Mouse (Mus musculus) frontal cortex, postnatal 25 days (tissue): ENCODE measurements around the gene Drd3.

ENCODE experiments used
- DNase-seq, 2 experiments: peaks; one replicate each; pipeline ENCODE4 v3.0.0; 2022; ENCODE audit warnings: low spot score in 2 of 2

Drd3 gene

DNA sequence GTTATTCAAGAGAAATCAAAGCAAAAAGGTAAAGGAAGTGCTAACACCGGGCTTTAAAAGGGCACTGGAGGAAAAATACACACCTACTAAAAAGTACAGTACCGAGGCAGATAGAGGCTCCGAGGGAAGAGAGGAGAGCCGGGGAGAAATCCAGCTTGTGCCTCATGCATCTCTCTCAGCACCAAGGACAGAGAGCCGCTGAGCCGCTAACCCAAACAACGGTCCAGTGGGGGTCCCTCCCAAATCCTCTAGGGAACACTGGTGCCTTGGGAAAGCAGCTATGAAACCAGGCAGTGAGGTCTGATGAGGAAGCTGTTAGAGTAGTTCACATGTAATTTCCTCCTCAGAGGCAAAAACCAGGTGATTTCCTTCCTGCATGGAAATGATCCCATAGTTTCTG is at the start of gene Drd3:
Drd3 (plus strand) TSS at position 276 of the 400 bp plus-strand sequence.
- no peak for DNase-seq

DNA sequence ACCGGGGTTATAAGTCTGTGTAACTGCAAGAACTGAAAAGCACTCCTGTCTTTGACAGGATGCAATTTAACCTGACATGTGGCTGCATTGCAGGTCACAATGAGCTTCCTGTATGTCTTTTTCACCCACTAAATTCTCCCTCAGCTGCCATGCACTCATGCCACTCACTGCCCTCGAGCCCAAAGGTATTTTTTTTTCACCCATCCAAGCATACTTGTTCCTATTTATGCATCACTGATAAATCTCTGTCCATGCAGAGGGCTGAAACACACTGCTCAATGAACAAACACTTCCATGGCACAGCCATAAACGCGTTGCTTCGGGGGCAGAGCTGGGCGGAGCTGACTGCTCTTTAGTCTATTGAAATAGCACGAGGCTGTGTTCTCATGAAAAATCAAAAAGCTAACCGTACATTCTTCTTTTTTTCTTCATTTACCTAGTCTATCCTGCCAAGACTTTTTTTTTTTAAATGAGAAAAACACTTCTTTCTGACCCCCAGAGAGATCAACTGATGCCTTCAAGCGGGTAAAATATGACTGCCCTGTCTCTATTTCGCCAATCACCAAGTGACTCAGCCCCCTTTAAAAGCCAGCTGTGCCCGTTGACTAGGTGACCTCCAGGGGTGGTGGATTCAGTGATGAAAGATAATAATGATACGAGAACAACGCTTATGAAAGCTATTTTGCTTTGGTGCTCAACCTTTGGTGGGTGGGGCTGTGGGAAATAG is 45.3 kb upstream of the Drd3 start:
- DNase-seq = no peak

GRCm38 (mm10) chr16:43709062-43709413 is 44.8 kb upstream of the Drd3 start:
- DNase-seq = no peak

DNA sequence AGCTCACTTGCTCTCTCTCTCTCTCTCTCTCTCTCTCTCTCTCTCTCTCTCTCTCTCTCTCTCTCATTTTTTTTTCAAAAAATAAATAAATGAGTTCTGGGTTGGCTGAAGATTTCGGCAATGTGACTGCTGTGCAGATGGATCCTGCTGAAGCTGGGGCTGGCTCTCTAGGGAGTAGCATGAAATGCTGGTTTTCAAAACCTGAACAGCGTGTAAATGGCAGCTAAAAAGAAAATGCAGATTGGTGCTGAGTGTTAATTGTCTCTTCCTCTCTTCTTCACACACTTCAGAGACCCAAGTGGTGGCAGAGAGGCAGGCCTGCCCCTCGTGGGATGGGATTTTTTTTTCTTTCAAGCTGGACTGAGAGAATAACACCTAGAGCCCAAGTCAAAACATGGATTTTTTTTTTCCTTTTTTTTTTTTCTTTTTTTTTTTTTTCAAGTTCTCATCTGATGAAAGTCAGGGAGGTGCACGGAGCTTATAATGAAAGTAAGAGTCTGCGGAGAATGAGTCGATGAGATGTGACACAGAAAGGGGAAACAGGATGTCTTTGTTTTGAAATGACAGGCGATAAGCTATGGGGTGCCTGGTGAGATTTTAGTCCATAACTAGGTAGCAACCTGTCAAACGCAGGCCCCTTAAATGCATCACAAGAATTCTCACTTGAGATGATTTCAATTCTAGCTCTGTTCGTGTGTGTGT is 44.2 kb upstream of the Drd3 start:
- no peak for DNase-seq

DNA sequence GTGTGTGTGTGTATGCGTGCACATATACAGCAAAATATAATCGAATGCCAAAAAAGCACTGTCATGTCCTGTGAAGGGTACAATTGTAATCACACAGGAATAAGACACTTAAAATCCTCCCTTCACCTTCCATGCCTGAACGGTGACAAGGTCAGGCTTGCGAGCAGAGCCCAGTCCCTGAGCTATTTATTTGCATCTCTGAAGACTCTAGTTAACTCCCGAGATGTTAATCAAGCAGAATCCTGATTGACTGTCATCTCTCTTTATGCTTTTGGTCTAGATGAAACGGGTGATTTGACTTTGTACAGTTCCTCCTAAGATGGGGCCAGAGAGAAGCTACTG is 43.7 kb upstream of the Drd3 start:
- DNase-seq = no peak

DNA sequence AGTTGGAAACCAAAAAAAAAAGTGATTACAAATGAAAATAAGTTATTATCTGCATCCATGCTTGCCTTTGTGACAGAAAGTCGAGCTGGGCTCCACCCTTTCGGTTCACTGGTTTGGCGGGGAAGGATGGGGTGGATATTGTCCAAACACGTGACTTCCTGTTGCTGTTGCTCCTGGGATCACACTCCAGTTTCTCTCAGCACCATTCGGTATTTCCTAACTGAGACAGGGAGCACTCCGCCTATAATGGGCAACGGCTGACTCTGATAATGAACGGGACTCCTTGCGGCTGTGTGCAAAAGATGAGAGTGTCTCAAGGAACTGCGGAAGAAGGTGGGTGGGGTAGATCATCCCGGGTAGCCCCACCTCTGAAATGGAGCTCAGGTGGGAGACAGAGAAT is 43.2 kb upstream of the Drd3 start:
- no peak for DNase-seq

GRCm38 (mm10) chr16:43711361-43711760 is 42.5 kb upstream of the Drd3 start:
- DNase-seq = no peak

DNA sequence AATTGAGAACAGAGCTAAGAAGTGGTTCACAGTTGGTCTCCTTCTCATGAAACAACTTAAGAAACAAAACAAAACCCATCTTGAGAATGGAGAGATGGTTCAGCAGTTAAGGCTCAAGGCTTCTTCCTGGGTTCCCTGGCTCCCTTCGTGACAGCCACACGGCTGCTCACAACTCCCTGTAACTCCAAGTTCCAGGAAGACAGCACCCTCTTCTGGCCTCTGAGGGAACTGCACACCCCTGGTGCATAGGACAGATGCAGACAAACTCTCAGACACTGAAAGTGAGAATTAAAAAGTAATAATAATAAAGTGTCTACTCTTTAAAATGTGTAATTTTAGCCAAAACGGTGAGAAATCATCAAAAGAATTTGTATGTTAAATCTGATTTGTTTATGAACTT is 29.4 kb upstream of the Drd3 start:
- DNase-seq = no peak

DNA sequence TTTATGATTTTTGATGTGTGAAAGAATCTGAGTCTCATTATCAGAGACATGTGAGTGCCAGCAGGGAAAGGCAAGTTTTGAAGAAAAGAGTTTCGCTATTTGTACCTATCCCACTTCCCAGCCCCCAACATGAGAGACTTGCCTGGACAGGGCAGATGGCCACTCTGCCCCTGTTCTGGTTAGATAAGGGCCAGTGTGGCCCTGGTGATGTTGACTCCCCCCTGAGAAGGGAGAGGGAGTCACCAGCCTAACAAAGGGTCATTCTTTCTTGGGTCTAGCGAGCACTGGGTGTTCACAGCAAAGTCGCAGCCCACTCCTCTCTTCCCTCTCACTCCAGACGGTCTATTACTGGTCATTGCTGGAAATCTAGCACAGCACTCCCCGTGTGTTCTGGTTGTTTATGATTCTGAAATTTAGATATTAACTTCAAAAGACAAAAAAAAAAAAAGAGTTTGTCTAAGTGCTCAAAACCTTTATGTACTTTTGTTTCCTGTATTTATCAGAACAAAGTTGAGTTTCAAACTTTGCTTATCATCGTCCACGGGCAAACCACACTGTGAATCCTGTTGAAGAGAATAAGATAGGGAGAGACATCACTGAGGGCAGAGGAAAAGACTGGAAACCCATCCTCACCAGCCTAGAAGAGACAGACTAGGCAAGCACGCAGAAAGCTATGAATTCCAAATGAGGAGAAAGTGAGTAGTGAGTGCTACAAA is 24.2 kb upstream of the Drd3 start:
- no peak for DNase-seq

DNA sequence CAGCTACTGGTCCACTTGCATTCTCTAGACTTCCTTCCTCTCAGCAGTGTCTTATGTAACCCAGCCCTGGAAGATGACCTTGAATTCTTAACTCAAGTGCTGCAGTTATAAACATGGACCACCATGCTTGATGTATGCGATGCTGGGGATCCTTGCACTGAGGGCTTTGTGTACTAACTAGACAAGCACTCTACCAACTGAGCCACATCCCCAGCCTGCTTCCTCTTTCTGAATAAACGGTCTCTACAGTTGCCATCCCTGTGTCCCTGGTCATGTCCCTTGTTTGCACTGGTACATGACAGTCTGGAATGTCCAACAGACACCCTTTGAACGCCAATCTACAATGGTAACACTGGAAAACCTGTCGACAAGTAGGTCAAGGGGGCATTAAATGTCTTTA is 23.5 kb upstream of the Drd3 start:
- DNase-seq = no peak

- no peak for DNase-seq
These were observed 21.3 kb upstream of the Drd3 start for GRCm38 (mm10) chr16:43732496-43732895.

DNA sequence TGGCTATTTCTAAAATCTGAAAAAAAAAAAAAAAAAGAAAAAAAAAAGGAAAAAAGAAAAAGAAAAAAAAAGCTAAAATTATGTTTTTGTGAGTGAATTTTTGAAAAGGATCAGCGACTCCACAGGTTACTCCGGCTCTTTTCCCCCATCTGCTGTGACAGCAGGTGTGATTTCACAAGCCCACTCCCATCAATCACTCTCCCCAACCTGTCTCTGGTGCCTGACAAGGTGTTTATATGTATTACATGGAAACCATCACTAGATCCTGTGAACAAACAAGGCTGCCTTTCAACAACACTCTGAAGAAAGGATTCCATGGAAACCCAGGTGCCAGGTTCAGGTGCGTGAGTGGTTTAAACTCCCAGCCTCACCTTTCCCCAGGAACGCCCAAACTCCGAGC is 20.9 kb upstream of the Drd3 start:
- no peak for DNase-seq

DNA sequence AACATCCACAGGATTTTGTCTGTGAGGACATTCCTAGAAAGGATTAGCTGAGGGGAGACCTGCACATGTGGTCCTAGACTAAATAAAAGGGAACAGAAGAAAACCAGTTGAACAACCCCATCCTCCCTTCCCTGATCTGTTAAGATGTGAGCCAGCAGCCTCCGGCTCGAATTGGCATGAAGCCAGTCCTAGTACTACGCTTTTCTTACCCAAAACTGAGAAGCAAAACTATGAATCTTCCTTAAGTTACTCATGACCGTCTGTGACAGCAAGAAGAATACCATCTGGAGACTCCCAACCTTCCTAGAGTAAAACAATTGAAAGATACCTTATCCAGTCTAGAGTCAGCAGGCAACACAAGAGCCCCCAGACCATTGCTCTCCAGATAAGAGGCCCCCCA is 15.9 kb upstream of the Drd3 start:
- no peak for DNase-seq

GRCm38 (mm10) chr16:43740936-43741335 is 12.9 kb upstream of the Drd3 start:
- no peak for DNase-seq

GRCm38 (mm10) chr16:43748424-43748823 is 5.4 kb upstream of the Drd3 start:
- DNase-seq = no peak

DNA sequence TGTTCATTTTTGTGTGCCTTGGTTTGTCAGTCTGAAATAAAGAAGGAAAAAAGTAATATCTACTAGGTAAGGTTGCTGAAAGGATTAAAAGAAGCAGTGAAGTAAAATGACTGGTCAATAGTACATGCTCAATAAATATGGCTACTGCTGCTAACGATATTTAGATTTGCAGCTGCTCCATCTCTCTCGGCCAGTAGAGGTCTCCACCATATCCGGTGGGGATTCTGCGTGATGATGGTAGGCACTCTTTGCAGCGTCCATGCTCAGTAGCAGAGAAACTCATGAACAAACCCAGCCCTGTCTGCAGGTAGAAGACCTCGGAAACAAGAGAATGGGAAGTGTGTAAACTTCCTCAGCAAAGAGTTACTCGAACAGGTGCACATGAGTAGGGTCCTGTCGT is 926 bp upstream of the Drd3 start:
- DNase-seq = no peak

DNA sequence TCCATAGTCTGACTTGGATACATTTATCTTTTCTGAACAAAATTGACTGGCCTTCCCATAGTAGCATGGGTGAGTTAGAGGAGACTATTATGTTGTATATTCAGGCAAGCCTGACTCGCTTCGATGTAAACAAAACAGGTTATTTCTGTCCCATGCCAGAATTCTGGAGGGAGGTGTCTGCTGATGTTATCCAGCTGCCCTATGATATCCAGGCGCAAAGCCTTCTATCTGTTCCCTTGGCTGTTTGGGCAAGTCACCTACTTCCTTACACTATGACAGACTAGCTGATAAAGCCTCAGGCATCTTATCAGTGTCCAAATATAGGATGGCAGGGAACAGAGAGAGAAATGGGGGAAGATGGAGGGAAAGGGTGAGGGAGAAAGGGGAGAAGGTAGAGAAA is 18.5 kb downstream of the Drd3 start:
- no peak for DNase-seq

- no peak for DNase-seq
These were observed 18.9 kb downstream of the Drd3 start for GRCm38 (mm10) chr16:43772766-43773165.

- DNase-seq = no peak
These were observed 19.7 kb downstream of the Drd3 start for GRCm38 (mm10) chr16:43773506-43773905.

DNA sequence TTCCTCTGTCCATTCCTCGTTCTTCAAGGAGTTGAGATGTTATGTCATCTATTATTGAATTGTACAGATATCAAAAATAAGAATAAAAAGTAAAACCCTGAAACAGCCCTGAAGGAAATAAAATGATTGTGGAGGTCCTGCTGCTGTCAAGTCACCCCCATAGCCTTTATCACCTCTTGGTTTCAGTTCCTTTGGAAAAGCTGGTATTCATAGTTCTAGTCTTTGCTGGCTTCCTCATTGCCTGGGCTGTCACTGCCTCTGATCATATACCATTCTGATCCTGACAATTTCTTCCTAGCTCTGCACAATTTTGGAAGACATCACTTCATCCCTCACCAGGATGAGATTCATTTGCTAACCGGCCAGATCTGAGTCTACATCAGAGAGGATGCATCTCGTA is 23.1 kb downstream of the Drd3 start:
- no peak for DNase-seq

DNA sequence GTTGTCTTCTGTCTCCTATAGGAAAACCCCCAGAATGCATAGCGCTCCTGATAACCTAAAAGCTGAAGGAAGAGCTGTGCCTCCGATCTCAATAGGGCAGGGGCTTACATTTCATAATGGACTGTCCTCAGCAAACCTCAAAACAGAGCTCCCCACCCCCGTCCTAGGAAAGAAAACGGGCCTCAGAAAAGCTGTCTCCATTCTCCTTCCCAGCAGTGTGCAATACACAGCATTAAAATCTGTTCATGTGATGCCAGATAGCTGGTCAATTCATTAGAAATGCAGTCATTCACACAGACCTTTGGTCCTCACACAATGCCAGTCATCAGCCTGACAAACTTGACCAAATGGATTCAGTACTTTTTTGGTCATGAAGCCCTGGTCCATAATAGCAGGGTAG is 45.7 kb downstream of the Drd3 start:
- DNase-seq = no peak

DNA sequence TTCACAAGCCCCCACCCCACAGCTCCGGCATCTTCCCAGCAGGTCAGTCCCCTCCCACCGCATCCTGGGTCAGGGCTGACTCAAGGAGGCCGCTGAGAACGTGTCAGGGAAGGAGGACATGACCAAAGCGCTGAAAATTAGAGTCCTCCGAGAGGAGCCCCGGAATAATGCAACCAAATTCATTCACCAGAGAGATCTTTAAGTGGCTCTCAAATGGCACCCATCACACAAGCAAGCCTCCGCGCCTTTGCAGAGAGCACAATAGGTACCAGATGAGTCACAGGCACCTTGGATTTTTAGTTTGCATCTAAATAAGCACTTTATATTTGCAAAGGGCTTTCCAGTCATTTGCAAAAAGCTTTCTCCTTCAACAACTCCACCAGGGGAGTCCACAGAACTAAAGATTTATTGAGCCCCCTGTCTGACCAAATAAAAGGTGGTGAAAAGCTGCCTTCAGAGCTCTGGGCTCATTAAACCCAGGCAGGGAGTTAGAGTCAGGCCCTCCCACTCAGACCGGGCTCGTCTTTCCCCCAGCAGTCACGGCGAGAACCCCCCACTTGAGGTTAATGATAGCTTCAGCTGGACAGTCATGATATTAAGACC is 46.4 kb downstream of the Drd3 start:
- no peak for DNase-seq

DNA sequence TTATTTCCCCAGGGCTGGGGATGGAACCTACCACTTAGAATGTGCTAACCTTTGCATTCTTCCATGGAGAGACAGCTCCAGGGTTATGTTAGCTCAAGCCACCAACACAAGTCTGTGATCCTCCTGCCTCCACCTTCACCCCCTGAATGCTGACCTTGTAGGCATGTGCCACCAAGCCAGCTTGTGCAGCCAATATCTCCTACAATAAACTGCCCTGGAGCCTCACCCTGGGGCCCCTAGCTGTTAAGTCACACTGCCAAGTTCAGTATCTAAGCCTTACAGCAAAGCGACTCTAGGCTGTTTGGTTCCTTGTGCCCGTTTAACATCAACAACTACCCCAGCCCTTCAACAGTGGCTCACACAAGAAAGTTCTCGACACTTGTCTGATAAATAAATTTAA is 47.3 kb downstream of the Drd3 start:
- no peak for DNase-seq
